Mouse (Mus musculus) heart, adult 8-10 months (tissue): ENCODE measurements around the gene Otulin. TPM values are rescaled to one million over a fixed set of nuclear protein-coding genes. Genes with fewer than 3 reads are reported as not detected.

Experiments
- DNase-seq: peaks from one replicate; pipeline ENCODE4 v3.0.0; 2022; ENCODE audit warnings: low spot score
- microRNA-seq: library from miRNA; unstranded; fragments of <30 nt; microRNA quantifications from one replicate; pipeline ENCODE4 v1.2.0, GENCODE M21; 2022
- total RNA-seq, 4 experiments: library from RNA; stranded (reverse); gene quantifications; 2 replicates each; pipeline ENCODE4 v1.2.4; 2022

The Otulin gene
- total RNA-seq, 4 experiments from 2014 or later, result 25.7 to 29.2 (median 27.6) TPM

DNA sequence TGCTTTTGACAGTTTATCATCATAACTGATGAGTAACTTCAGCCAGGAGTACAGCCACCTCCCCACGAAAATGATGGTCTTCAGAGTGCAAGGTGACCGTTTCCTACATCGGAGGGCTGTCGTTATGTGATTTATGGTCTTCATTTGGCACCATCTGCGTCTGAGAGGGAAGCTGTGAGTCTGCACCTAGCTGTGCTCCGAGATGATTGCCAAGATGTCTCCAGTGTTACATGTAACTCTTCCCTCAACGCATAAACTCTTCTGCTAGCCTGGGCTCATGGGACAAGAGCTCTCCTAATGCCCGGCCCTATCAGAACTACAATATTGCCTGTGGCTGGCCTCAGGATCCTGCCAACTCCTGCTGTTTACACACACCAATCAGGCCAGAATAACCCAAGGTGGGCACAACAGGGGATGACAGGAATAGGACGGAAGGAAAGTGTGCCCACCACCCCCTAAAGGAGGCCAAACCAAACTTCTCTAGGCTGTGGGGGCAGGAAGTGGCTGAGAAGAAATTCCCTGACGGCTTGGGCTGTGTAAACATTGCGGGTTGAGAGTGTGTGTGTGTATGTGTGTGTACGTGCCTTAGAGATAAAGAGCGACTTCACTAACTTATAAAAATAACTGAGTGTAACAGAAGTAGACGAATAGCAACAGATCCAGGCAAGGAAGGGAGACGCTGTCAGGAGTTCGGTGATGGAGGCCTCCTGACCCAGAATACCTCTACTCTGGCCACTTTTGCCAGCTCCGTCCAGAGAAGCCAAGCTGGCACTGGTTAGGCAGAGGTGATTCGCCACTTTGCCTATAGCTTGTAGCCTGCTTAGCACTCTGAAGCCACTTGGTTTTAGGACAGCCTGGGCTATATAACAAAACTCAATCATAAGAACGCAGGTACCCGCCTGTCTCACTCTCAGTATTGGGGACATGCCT lies 126.4 kb downstream of the Otulin start:
- DNase-seq, result no peak

DNA sequence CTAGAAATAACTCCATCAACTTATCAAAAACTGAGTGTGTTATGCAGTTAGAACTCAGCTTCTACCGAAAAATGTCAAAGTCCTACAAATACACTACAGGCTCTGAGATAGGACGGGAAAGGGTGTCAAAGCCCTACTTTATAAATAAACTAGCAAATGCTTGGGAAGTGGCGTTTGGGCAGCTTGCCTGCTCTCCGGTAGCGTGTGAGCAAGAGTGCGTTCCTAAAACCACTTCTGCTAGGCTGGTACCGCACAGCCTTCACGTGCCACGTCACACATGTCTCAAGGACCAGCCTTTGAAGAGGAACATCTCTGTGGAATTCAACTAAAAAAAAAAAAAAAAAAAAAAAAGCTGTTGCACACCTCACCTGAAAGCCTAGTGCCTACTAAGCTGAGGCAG lies 127.3 kb downstream of the Otulin start:
- DNase-seq, result no peak

DNA sequence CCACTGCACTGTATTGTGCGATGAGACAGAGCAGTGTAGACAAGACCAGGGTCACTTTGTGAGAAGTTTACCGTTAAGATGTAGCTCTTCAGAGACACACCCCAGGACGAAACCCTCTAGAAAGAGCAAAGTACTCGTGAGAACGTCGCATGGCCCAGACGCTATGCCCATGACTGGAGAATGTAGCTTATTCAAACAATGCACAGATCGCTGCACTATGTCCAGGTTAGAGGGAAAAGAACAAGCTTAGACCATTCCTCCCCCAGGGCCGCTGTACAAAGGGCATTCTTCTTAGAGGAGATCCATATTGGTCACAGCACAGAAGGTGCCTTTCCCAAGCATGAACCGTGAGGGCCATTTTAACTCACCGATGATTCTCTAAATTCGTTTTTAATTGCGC lies 128.2 kb downstream of the Otulin start:
- no peak for DNase-seq

DNA sequence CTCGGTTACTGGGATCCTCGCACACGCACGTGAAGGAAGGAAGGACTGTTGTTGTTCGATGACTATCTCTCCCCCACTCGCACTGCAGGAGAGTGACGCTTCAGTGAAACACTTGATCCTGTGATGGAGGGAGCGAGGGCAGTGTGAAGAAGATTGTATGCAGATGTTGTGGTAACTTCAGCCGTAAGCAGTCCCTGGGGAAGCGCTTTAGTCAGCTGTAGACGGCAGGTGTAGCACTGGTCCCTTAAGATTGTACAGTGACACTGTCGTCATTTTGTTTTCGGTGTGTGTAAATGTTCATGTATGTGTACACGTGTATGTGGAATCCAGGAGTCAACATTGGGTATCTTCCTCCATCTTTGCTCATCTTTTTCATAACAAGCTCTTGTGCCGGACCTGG lies 130.1 kb downstream of the Otulin start:
- no peak for DNase-seq

DNA sequence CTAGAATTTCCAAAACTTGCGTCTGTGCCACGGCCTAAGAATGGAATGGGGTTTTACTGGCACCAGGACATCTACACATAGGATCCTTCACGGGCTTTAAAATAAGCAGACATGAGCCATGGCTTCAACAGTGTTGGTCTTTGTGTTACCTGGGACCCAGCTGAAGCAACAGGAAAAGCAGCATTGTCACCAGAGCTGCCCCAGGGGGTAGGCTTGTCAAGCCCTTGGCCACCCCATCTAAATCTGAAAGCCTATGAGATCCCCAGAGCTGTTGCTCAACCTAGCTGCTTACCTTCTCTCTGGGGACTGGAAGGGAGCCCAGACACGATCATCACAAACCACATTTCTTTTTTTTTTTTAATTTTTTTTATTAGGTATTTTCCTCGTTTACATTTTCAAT lies 132.4 kb downstream of the Otulin start:
- DNase-seq, result no peak

DNA sequence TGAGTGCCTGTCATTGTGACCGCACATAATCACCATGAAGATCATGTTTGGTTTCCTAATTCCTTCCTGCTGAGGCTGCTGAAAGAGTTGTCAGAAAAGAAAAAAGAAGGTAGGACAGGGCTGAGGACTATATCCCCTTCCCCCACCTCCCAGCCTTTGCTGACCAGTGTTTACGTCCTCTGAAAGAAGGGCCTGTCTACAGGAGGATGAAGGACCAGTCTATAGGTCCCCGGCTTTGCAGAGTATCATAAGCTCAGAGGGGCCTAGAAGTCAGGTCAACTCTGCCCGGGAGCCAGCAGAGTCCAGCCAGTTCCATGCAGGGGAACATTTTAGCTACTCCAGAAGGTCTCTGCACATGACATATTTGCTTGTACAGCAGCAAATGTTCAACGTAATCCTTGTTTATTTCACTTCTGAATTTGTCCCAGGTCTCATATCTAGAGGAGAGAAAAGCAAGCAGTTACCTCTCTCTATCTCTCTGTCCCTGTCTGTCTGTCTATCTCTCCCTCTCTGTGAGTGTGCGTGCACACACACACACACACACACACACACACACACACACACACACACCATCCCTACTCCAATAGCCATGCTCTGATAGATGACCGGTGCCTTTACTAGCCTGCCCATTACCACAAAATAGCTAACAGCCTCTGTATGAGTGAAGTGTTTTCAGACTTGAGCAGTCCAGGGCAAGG lies 133.0 kb downstream of the Otulin start:
- no peak for DNase-seq

DNA sequence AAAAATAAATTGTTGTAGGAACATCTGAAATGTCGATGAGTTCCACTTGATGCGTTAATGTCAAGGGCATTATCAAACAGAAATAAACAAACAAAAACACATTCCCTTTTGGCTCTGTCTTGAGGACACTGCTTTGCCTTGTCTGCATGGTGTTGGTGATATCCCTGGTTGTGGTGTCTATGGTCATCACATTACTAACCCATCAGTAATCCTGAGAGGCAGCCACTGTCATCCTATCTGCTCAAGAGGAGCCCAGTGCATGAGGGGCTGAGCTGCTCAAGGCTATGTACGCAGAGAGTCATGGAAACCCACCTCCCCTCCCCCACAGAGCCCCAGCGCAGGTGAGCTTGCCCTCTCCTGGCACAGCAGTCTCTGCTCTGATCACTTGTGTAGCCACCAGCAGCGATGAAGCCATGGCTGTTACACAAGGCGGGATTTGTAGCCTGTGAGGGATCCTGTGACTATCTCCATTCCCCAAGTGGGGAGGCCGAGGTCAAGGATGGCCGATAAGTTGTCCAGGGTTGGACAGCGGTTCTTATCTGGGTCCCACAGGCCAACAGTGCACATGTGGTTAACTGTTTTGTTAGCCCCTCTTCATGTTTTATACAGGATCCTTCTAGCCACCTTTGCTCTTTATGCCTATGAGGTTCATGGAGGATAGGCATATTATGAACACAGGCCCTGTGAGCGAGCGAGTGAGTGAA lies 133.7 kb downstream of the Otulin start:
- no peak for DNase-seq

DNA sequence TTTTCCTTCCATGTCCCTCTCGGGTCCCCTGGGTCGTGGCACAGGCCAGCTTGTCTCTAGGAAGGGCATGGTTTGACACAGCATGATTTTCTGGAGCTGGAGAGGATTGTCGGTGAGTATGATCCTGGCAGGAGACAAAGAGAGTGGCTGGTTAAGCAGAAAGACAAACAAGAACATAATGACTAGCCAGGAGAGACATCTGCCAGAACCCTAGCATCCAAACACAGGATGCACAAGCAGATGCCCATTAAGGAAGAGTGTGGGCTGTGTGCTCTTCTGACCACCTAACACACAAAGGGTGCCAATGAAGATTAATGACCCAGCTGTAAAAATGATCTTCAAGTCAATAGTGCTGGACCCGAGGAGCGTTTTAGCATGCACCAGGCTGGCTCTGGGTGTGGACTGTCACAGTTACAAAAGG lies 134.5 kb downstream of the Otulin start:
- DNase-seq, result no peak

DNA sequence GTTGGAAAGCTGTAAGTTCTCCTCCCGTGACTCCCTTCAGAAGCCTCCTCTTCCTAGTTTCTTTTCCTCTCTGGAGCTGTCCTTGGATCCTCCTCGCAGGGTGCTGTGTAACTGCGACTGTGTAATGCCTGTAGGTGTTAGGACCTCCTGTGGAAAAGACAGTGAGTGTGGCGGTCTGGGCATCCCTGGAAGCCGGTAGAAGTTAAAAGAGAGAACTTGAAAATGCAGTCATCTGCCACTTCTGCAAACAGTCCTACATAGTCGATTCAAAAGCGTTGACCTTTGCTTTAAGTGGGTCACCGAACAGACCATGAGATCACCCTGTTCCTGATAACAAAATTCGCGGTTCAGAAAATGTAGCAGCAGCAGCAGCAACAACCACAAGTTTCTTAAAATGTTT lies 137.0 kb downstream of the Otulin start:
- no peak for DNase-seq

DNA sequence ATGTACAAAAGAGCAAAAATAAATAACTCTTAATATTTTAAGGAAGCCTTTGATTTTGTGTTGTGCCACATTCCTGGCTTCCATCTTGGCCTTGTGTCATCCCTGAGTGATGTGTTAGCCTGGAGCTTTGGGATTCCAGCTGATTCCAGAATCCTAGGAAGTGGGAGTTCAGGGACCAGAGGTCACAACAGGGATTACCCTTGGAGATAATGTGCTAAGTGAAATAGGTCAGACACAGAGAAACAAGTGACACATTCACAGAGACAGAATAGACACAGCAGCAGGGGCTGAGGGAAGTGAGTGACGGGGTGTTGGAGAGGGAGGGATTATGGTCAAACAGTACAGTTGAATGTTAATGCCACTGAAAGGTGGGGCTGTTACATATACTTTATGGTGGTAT lies 137.8 kb downstream of the Otulin start:
- DNase-seq, result no peak

Small RNA genes lying within 50 kb of the gene (microRNA-seq; reads per million reads assigned to microRNA genes)
- gene Mir7117, result not detected

Other genes with a start within 250 kb of the Otulin start
- 100 to 1,000 TPM; 216 to 229 (median 226) TPM for gene Ank, start 164.0 kb downstream of the Otulin start, total RNA-seq
- gene Otulinl, start 50.9 kb upstream of the Otulin start, total RNA-seq, result 1 to 10 TPM in 2 of 4 experiments, under 1 TPM in 2; 0.79 to 2.2 (median 1.1) TPM